Mouse (Mus musculus): ENCODE measurements around the gene Il19. TPM values are rescaled to one million over a fixed set of nuclear protein-coding genes. Genes with fewer than 3 reads are reported as not detected.

The Il19 gene
- polyA plus RNA-seq (2016; fragmentation: Nextera tagmentation; extraction: Ambion mirVana): not detected in 2 replicates

DNA sequence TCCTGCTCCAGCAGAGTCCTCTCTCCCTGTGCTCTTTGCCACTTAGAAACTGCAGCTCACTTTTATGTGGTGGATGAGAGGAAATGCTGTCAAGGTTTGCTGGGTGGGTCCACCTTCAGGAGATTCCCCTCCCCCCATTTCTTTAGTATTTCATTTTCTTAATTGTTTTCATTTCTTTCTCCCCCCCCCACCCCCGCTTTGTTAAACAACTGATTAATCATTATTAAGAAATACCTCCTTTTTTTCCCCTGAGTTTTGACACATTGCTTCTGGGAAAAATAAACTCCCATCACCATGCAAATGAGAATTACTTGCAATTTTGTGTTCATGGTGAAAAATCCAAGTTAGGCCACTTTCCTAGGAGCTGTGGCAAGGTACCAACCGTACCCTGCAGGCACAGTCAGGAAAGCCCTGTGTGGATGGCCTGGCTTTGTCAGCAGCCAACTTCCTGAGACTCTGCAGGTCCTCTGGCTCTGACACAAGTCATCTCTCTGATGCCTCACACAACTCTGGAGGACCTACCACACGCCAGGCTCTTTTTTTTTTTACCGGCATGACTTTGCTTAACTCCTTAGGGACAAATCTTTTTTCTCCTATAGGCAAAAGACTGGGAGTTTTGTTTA lies at the start of gene Il19:
Gene Il19 (minus strand): TSS at position 51 of the 623 bp plus-strand sequence.
- Histone ChIP-seq H3K27me3 (replicated peaks) (no peaks in the 10 kb centered on the region), H3K9ac (no peak within 1 kb of the TSS), H3K4me3 (no peak within 1 kb of the TSS), H3K4me1 (no peaks in the 10 kb centered on the region), H3K27ac (no peak within 1 kb of the TSS), H3K4me2 (replicated peaks) (no peak within 1 kb of the TSS), H3K36me3 (no peaks in the 10 kb centered on the region), H3K9me3 (no peaks in the 10 kb centered on the region)
- ATAC-seq (ENCODE audit: low FRiP score, low read depth): no peak
- WGBS: 73% methylated on average over 4 of the region's 4 CpGs

- H3K36me3 ChIP-seq: no peaks in the 10 kb centered on the region
- ATAC-seq (ENCODE audit: low FRiP score, low read depth): no peak
- no peaks in the 10 kb centered on the region for H3K9me3 ChIP-seq
- H3K27ac ChIP-seq: no peak overlapping the region
- H3K9ac ChIP-seq: no peak overlapping the region
- H3K27me3 ChIP-seq (replicated peaks): no peaks in the 10 kb centered on the region
- no peak overlapping the region for H3K4me3 ChIP-seq
- no peak overlapping the region for H3K4me2 ChIP-seq (replicated peaks)
- 92% methylated on average over 3 of the region's 3 CpGs for WGBS
- no peaks in the 10 kb centered on the region for H3K4me1 ChIP-seq
Measured at GRCm38 (mm10) chr1:130989331-130989730, 49.4 kb upstream of the Il19 start.

GRCm38 (mm10) chr1:130987418-130987817 lies 47.5 kb upstream of the Il19 start:
- Histone ChIP-seq H3K4me2 (replicated peaks) (no peak overlapping the region), H3K27ac (no peak overlapping the region), H3K4me1 (no peaks in the 10 kb centered on the region), H3K4me3 (no peak overlapping the region), H3K27me3 (replicated peaks) (no peaks in the 10 kb centered on the region), H3K36me3 (no peaks in the 10 kb centered on the region), H3K9me3 (no peaks in the 10 kb centered on the region), H3K9ac (no peak overlapping the region)
- no peak for ATAC-seq (ENCODE audit: low FRiP score, low read depth)

DNA sequence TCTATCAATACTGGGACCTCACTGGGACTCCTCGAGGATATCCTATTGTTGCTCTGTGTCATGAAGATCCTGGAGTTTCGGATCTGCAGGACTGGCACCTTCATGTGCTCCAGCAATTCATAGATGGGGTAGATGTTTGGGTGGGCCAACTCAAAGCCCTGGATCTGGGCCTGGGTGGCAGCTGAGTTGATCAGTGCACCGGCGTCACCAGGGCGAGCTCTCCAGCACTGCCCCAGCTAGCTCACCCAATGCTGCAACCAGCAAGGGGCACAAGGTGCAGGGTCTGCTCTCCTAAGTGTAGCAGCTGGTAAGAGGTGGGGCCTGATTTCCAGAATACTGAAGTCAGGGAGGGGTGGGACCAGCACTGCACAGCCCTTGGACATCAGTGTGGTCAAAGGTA lies 47.1 kb upstream of the Il19 start:
- H3K9me3 ChIP-seq: no peaks in the 10 kb centered on the region
- H3K4me3 ChIP-seq: no peak overlapping the region
- no peak overlapping the region for H3K4me2 ChIP-seq (replicated peaks)
- H3K36me3 ChIP-seq: no peaks in the 10 kb centered on the region
- 84% methylated on average over 5 of the region's 5 CpGs for WGBS
- H3K9ac ChIP-seq: no peak overlapping the region
- H3K27ac ChIP-seq: no peak overlapping the region
- H3K4me1 ChIP-seq: no peaks in the 10 kb centered on the region
- H3K27me3 ChIP-seq (replicated peaks): no peaks in the 10 kb centered on the region
- ATAC-seq (ENCODE audit: low FRiP score, low read depth): no peak

DNA sequence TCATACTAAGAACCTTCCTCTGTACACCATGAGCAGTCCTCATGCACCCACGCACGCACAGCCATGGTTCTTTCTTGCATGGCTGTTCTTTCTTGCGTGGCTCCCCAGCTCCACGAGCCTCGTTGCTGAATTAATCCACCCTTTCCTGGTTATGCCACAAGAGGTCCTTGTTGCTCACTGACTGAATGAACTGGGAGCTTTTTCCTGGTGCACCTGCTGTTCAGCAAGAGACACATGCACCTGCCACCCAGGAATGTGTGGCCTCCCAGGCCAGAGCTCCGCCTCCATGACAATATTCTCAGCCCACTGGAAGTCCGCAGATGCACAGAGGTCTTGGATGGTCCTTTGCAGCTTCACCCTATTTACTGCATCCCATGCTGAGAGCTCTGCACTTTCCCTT lies 44.5 kb upstream of the Il19 start:
- Histone ChIP-seq H3K4me3 (no peak overlapping the region), H3K4me2 (replicated peaks) (no peak overlapping the region), H3K27me3 (replicated peaks) (no peaks in the 10 kb centered on the region), H3K9ac (no peak overlapping the region), H3K27ac (no peak overlapping the region), H3K4me1 (no peaks in the 10 kb centered on the region), H3K9me3 (no peaks in the 10 kb centered on the region), H3K36me3 (no peaks in the 10 kb centered on the region)
- WGBS: 68% methylated on average over 7 of the region's 7 CpGs
- ATAC-seq (ENCODE audit: low FRiP score, low read depth): no peak

GRCm38 (mm10) chr1:130979455-130979854 lies 39.5 kb upstream of the Il19 start:
- H3K36me3 ChIP-seq: no peaks in the 10 kb centered on the region
- no peak overlapping the region for H3K9ac ChIP-seq
- WGBS: 70% methylated on average over 1 of the region's 1 CpGs
- ATAC-seq (ENCODE audit: low FRiP score, low read depth): no peak
- H3K9me3 ChIP-seq: no peaks in the 10 kb centered on the region
- no peak overlapping the region for H3K4me2 ChIP-seq (replicated peaks)
- no peaks in the 10 kb centered on the region for H3K27me3 ChIP-seq (replicated peaks)
- H3K4me1 ChIP-seq: no peaks in the 10 kb centered on the region
- H3K27ac ChIP-seq: no peak overlapping the region
- H3K4me3 ChIP-seq: no peak overlapping the region

DNA sequence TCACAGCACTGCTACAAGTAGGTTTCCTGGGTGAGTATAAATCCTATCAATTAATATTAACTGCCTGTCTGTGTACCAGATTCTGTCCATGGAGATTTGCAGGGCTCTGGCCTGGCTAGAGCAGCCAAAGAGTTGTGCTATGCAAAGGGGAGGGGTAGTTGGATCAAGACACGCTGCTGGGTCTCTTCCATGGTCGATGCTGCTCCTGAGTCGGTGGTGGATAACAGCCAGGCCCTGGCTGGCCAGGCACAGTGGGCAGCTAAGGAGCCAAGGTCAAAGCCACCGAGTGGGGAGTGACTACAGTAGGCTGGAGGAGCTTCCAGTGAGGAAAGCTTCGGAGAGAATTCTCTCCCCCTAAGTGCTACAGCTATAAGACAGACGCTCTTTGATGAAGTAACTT lies 24.0 kb upstream of the Il19 start:
- no peaks in the 10 kb centered on the region for H3K36me3 ChIP-seq
- no peaks in the 10 kb centered on the region for H3K9me3 ChIP-seq
- H3K27ac ChIP-seq: no peak overlapping the region
- no peaks in the 10 kb centered on the region for H3K27me3 ChIP-seq (replicated peaks)
- H3K9ac ChIP-seq: no peak overlapping the region
- H3K4me2 ChIP-seq (replicated peaks): no peak overlapping the region
- ATAC-seq (ENCODE audit: low FRiP score, low read depth): no peak
- H3K4me3 ChIP-seq: no peak overlapping the region
- H3K4me1 ChIP-seq: no peaks in the 10 kb centered on the region
- WGBS: 82% methylated on average over 6 of the region's 6 CpGs

DNA sequence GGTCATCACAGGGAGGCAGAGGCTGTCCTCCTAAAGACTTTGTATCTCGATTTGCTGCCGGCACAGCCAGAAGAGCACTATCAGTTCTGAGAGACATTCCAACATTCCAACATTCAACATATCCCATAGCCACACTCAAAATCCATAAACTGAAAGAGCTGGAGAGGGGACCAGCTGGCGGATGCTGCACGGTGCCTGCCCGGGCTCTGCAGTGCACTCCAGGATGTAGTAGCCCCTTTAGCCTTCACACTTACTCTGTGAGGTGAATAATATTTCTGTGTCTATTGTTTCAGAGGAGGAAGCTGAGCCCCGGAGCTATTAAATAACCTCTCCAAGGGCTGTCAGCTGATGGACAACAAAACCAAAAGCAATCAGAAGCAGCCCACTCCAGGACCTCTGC lies 7.0 kb upstream of the Il19 start:
- WGBS: 63% methylated on average over 6 of the region's 6 CpGs
- Histone ChIP-seq H3K36me3 (no peaks in the 10 kb centered on the region), H3K4me2 (replicated peaks) (no peak overlapping the region), H3K27me3 (replicated peaks) (no peaks in the 10 kb centered on the region), H3K9me3 (no peaks in the 10 kb centered on the region), H3K4me1 (no peaks in the 10 kb centered on the region), H3K9ac (no peak overlapping the region), H3K27ac (no peak overlapping the region), H3K4me3 (no peak overlapping the region)
- no peak for ATAC-seq (ENCODE audit: low FRiP score, low read depth)

GRCm38 (mm10) chr1:130941801-130942200 lies 1.9 kb upstream of the Il19 start:
- Histone ChIP-seq H3K27me3 (replicated peaks) (no peaks in the 10 kb centered on the region), H3K4me1 (no peaks in the 10 kb centered on the region), H3K27ac (no peak overlapping the region), H3K4me2 (replicated peaks) (no peak overlapping the region), H3K4me3 (no peak overlapping the region), H3K9me3 (no peaks in the 10 kb centered on the region), H3K36me3 (no peaks in the 10 kb centered on the region), H3K9ac (no peak overlapping the region)
- 64% methylated on average over 3 of the region's 3 CpGs for WGBS
- ATAC-seq (ENCODE audit: low FRiP score, low read depth): no peak

GRCm38 (mm10) chr1:130938192-130938591 lies 1.7 kb downstream of the Il19 start:
- Histone ChIP-seq H3K4me2 (replicated peaks) (no peak overlapping the region), H3K36me3 (no peaks in the 10 kb centered on the region), H3K9me3 (no peaks in the 10 kb centered on the region), H3K27ac (no peak overlapping the region), H3K4me3 (no peak overlapping the region), H3K4me1 (no peaks in the 10 kb centered on the region), H3K9ac (no peak overlapping the region), H3K27me3 (replicated peaks) (no peaks in the 10 kb centered on the region)
- no peak for ATAC-seq (ENCODE audit: low FRiP score, low read depth)
- 80% methylated on average over 7 of the region's 7 CpGs for WGBS

GRCm38 (mm10) chr1:130937170-130937569 lies 2.7 kb downstream of the Il19 start:
- Histone ChIP-seq H3K36me3 (no peaks in the 10 kb centered on the region), H3K9ac (no peak overlapping the region), H3K4me2 (replicated peaks) (no peak overlapping the region), H3K27ac (no peak overlapping the region), H3K27me3 (replicated peaks) (no peaks in the 10 kb centered on the region), H3K4me3 (no peak overlapping the region), H3K9me3 (no peaks in the 10 kb centered on the region), H3K4me1 (no peaks in the 10 kb centered on the region)
- no peak for ATAC-seq (ENCODE audit: low FRiP score, low read depth)
- WGBS: 93% methylated on average over 4 of the region's 4 CpGs

DNA sequence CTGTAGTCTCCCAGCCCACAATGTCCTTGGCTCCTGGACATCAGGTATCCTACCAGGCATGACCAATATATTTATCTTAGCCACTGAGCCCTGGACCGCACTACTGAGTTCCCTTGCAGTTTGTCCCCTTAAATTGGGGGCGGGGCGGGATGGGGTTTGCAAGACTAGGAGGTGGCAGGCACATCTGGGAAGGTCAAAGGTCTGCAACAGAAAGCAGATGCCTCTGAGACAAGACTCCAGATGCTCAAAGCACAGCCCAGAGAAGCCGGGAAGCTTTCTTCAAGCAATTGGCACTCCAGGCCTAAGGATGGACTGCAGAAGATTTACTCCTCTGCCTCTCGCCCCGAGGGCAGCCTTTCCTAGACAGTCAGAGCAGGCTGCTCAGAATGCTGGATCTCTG lies 3.6 kb downstream of the Il19 start:
- no peaks in the 10 kb centered on the region for H3K27me3 ChIP-seq (replicated peaks)
- WGBS: 54% methylated on average over 6 of the region's 6 CpGs
- H3K9ac ChIP-seq: no peak overlapping the region
- H3K27ac ChIP-seq: no peak overlapping the region
- no peak overlapping the region for H3K4me3 ChIP-seq
- H3K4me2 ChIP-seq (replicated peaks): no peak overlapping the region
- H3K9me3 ChIP-seq: no peaks in the 10 kb centered on the region
- ATAC-seq (ENCODE audit: low FRiP score, low read depth): no peak
- H3K4me1 ChIP-seq: no peaks in the 10 kb centered on the region
- H3K36me3 ChIP-seq: no peaks in the 10 kb centered on the region

- H3K9me3 ChIP-seq: no peaks in the 10 kb centered on the region
- no peak overlapping the region for H3K27ac ChIP-seq
- no peaks in the 10 kb centered on the region for H3K27me3 ChIP-seq (replicated peaks)
- no peak overlapping the region for H3K4me2 ChIP-seq (replicated peaks)
- ATAC-seq (ENCODE audit: low FRiP score, low read depth): no peak
- H3K4me3 ChIP-seq: no peak overlapping the region
- no peaks in the 10 kb centered on the region for H3K4me1 ChIP-seq
- no peaks in the 10 kb centered on the region for H3K36me3 ChIP-seq
- no peak overlapping the region for H3K9ac ChIP-seq
Measured at GRCm38 (mm10) chr1:130926484-130926883, 13.4 kb downstream of the Il19 start.
